Mouse (Mus musculus): ENCODE measurements around the gene Chn2. TPM values are rescaled to one million over a fixed set of nuclear protein-coding genes. Genes with fewer than 3 reads are reported as not detected.

Chn2 gene
- polyA plus RNA-seq, 1 experiment from 2014 or later, result 12.4 TPM

- no peaks in the 10 kb centered on the region for H3K9me3 ChIP-seq
- ATAC-seq (ENCODE audit: low FRiP score, low read depth), result no peak
- WGBS, result 90% methylated on average over 5 of the region's 5 CpGs
Measured at GRCm38 (mm10) chr6:54023846-54024245, 15.5 kb upstream of the Chn2 start.

GRCm38 (mm10) chr6:54028706-54029105 lies 10.6 kb upstream of the Chn2 start:
- Histone ChIP-seq H3K9ac (no peak overlapping the region), H3K4me3 (no peak overlapping the region), H3K4me2 (replicated peaks) (no peak overlapping the region), H3K27me3 (no peaks in the 10 kb centered on the region), H3K4me1 (no peaks in the 10 kb centered on the region), H3K9me3 (no peaks in the 10 kb centered on the region), H3K27ac (no peak overlapping the region), H3K36me3 (no peaks in the 10 kb centered on the region)
- 52% methylated on average over 1 of the region's 1 CpGs for WGBS
- ATAC-seq (ENCODE audit: low FRiP score, low read depth), result no peak

More at GRCm38 (mm10) chr6:54023846-54024245, 15.5 kb upstream of the Chn2 start:
- no peak overlapping the region for H3K4me2 ChIP-seq (replicated peaks)
- H3K9ac ChIP-seq, result no peak overlapping the region
- no peaks in the 10 kb centered on the region for H3K4me1 ChIP-seq
- no peaks in the 10 kb centered on the region for H3K36me3 ChIP-seq
- H3K4me3 ChIP-seq, result no peak overlapping the region
- H3K27me3 ChIP-seq, result no peaks in the 10 kb centered on the region
- no peak overlapping the region for H3K27ac ChIP-seq

GRCm38 (mm10) chr6:54030351-54030750 lies 9.0 kb upstream of the Chn2 start:
- no peaks in the 10 kb centered on the region for H3K36me3 ChIP-seq
- no peak overlapping the region for H3K9ac ChIP-seq
- no peak overlapping the region for H3K27ac ChIP-seq
- no peaks in the 10 kb centered on the region for H3K9me3 ChIP-seq
- no peak overlapping the region for H3K4me3 ChIP-seq
- no peak for ATAC-seq (ENCODE audit: low FRiP score, low read depth)
- no peak overlapping the region for H3K4me2 ChIP-seq (replicated peaks)
- peaks cover 6% of the 10 kb centered on the region; the same call in 1 of the 2 replicates for H3K4me1 ChIP-seq
- no peaks in the 10 kb centered on the region for H3K27me3 ChIP-seq

GRCm38 (mm10) chr6:54030776-54031175 lies 8.6 kb upstream of the Chn2 start:
- H3K9ac ChIP-seq, result no peak overlapping the region
- H3K27me3 ChIP-seq, result no peaks in the 10 kb centered on the region
- no peak overlapping the region for H3K27ac ChIP-seq
- ATAC-seq (ENCODE audit: low FRiP score, low read depth), result no peak
- WGBS, result 74% methylated on average over 3 of the region's 3 CpGs
- no peaks in the 10 kb centered on the region for H3K9me3 ChIP-seq
- peaks cover 6% of the 10 kb centered on the region; the same call in 1 of the 2 replicates for H3K4me1 ChIP-seq
- H3K4me3 ChIP-seq, result no peak overlapping the region
- H3K36me3 ChIP-seq, result no peaks in the 10 kb centered on the region
- no peak overlapping the region for H3K4me2 ChIP-seq (replicated peaks)

DNA sequence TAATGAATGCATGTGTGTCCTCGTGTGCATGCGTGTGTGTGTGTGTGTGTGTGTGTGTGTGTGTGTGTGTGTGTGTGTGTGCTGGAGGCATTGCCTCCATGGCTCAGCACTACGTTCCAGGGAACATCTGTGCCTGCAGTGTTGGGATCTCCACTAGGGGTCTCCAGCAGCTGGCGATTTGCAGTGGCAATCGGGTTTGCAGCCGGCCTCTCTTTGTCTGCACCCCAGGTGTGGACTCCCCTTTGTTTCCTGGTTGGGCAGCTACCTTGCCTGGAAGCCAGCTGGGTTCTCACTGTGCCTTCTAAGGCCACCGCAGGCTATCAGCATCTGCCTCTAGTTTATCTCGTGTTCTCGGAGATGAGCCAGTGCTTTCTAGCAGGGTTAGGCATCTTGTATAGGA lies 4.9 kb upstream of the Chn2 start:
- Histone ChIP-seq H3K27ac (peak overlapping the region; percentile 55; the same call in 1 of the 2 replicates), H3K4me1 (peaks cover 12% of the 10 kb centered on the region), H3K36me3 (no peaks in the 10 kb centered on the region), H3K9me3 (no peaks in the 10 kb centered on the region; the same call in 1 of the 2 replicates), H3K4me2 (replicated peaks) (peak overlapping the region; percentile 46), H3K27me3 (peaks cover 20% of the 10 kb centered on the region), H3K4me3 (no peak overlapping the region), H3K9ac (no peak overlapping the region)
- WGBS, result under 1% methylated on average over 9 of the region's 9 CpGs
- ATAC-seq (ENCODE audit: low FRiP score, low read depth), result peak; percentile 59; the same call in 1 of the 2 replicates

GRCm38 (mm10) chr6:54035548-54035947 lies 3.8 kb upstream of the Chn2 start:
- Histone ChIP-seq H3K9ac (no peak overlapping the region), H3K4me2 (replicated peaks) (no peak overlapping the region), H3K27ac (no peak overlapping the region), H3K9me3 (no peaks in the 10 kb centered on the region; the same call in 1 of the 2 replicates), H3K4me3 (no peak overlapping the region), H3K36me3 (no peaks in the 10 kb centered on the region), H3K27me3 (peaks cover 20% of the 10 kb centered on the region), H3K4me1 (peaks cover 18% of the 10 kb centered on the region)
- WGBS, result 71% methylated on average over 3 of the region's 3 CpGs
- ATAC-seq (ENCODE audit: low FRiP score, low read depth), result no peak

- Histone ChIP-seq H3K27ac (no peak overlapping the region), H3K4me3 (peak overlapping the region; percentile 72), H3K4me2 (replicated peaks) (peak overlapping the region; percentile 92), H3K9ac (peak overlapping the region; percentile 82), H3K36me3 (no peaks in the 10 kb centered on the region), H3K4me1 (peaks cover 30% of the 10 kb centered on the region), H3K27me3 (peaks cover 43% of the 10 kb centered on the region), H3K9me3 (no peaks in the 10 kb centered on the region; the same call in 1 of the 2 replicates)
- 9% methylated on average over 10 of the region's 10 CpGs for WGBS
- no peak for ATAC-seq (ENCODE audit: low FRiP score, low read depth)
Measured at GRCm38 (mm10) chr6:54038866-54039265, 488 bp upstream of the Chn2 start.

DNA sequence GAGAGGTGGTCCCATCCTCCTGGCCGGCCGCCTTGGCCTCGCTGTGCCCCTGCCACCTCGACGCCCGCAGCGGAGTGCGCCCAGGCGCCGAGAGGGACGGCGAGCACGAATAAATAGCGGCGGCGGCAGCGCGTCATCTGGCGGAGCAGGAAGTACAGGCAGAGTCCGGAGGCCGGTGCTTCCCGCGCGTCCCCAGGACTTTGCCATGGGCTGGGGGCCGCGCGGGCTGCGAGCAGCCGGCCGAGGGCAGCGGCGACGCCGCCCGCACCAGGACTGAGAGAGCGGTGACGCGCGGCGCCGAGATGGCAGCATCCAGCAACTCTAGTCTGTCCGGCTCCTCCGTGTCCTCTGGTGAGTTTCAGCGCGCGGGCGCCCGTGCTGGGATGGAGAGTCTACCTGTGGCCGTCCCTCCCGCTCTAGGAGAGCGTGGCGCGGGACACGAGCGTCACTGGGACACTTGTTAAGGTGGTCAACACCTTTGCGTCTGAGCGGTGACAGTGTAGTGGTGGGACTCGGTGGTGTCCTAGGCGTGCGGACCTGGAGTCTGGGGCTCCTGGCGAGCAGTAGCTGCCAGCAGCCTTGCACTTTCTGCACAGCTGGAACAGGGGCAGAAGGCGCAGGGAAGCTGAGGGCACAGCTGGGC lies 572 bp downstream of the Chn2 start:
- WGBS, result 0% methylated on average over 56 of the region's 62 CpGs
- peak overlapping the region; percentile 82 for H3K9ac ChIP-seq
- H3K4me3 ChIP-seq, result peak overlapping the region; percentile 72
- peak overlapping the region; percentile 74 for H3K27ac ChIP-seq
- ATAC-seq (ENCODE audit: low FRiP score, low read depth), result peak; percentile 72; the same call in 1 of the 2 replicates
- peaks cover 25% of the 10 kb centered on the region for H3K4me1 ChIP-seq
- H3K36me3 ChIP-seq, result no peaks in the 10 kb centered on the region
- H3K27me3 ChIP-seq, result peaks cover 43% of the 10 kb centered on the region
- H3K4me2 ChIP-seq (replicated peaks), result peak overlapping the region; percentile 92
- no peaks in the 10 kb centered on the region; the same call in 1 of the 2 replicates for H3K9me3 ChIP-seq

GRCm38 (mm10) chr6:54040448-54040844 lies 1.1 kb downstream of the Chn2 start:
- H3K27ac ChIP-seq, result no peak overlapping the region
- no peaks in the 10 kb centered on the region for H3K36me3 ChIP-seq
- no peak for ATAC-seq (ENCODE audit: low FRiP score, low read depth)
- H3K9ac ChIP-seq, result peak overlapping the region; percentile 82
- peak overlapping the region; percentile 72 for H3K4me3 ChIP-seq
- H3K9me3 ChIP-seq, result no peaks in the 10 kb centered on the region; the same call in 1 of the 2 replicates
- H3K4me2 ChIP-seq (replicated peaks), result peak overlapping the region; percentile 92
- peaks cover 43% of the 10 kb centered on the region for H3K27me3 ChIP-seq
- WGBS, result 18% methylated on average over 9 of the region's 9 CpGs
- peaks cover 23% of the 10 kb centered on the region for H3K4me1 ChIP-seq

- Histone ChIP-seq H3K9ac (no peak overlapping the region), H3K4me1 (peaks cover 23% of the 10 kb centered on the region), H3K4me2 (replicated peaks) (peak overlapping the region; percentile 92), H3K9me3 (no peaks in the 10 kb centered on the region; the same call in 1 of the 2 replicates), H3K4me3 (0 out of 2 replicates have a peak overlapping the region, but pooled peaks have one; percentile 12), H3K27ac (no peak overlapping the region), H3K36me3 (no peaks in the 10 kb centered on the region), H3K27me3 (peaks cover 43% of the 10 kb centered on the region)
- no peak for ATAC-seq (ENCODE audit: low FRiP score, low read depth)
- 14% methylated on average over 13 of the region's 13 CpGs for WGBS
Measured at GRCm38 (mm10) chr6:54041386-54042043, 2.2 kb downstream of the Chn2 start.

DNA sequence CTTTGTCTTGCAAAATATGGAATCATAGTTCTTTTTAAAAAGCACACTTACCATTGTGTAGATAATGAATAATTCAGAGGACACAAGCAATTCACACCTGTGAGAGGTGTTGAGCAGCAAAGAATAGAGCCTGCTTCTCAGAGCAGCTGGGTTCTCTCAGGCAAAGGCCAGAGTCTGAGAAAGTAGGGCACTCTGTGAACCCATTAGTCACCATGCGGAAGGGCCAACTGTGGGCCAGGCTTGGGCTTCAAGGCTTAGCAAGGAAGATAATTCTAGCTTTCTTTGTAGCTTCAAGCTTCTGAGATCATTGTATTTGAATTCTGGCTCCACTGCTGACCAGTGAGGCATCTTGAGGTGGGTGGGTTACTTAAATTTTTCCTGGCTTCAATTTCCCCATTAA lies 2.8 kb downstream of the Chn2 start:
- Histone ChIP-seq H3K9ac (no peak overlapping the region), H3K9me3 (no peaks in the 10 kb centered on the region; the same call in 1 of the 2 replicates), H3K4me2 (replicated peaks) (no peak overlapping the region), H3K27me3 (peaks cover 41% of the 10 kb centered on the region), H3K36me3 (no peaks in the 10 kb centered on the region), H3K27ac (no peak overlapping the region), H3K4me3 (no peak overlapping the region), H3K4me1 (peaks cover 23% of the 10 kb centered on the region)
- ATAC-seq (ENCODE audit: low FRiP score, low read depth), result no peak
- WGBS, result 76% methylated on average over 1 of the region's 1 CpGs

- Histone ChIP-seq H3K4me1 (peaks cover 23% of the 10 kb centered on the region), H3K27me3 (peaks cover 28% of the 10 kb centered on the region), H3K9me3 (no peaks in the 10 kb centered on the region), H3K36me3 (no peaks in the 10 kb centered on the region), H3K27ac (no peak overlapping the region), H3K4me2 (replicated peaks) (no peak overlapping the region), H3K9ac (no peak overlapping the region), H3K4me3 (no peak overlapping the region)
- ATAC-seq (ENCODE audit: low FRiP score, low read depth), result no peak
- 90% methylated on average over 5 of the region's 5 CpGs for WGBS
Measured at GRCm38 (mm10) chr6:54043536-54043935, 4.2 kb downstream of the Chn2 start.
